Mouse (Mus musculus): ENCODE results near the gene B3gnt2.

The B3gnt2 gene

GRCm38 (mm10) chr11:22733936-22734335, 126.8 kb downstream of the B3gnt2 start:
- no peak for DNase-seq (ENCODE audit: low read depth, low spot score)

- DNase-seq (ENCODE audit: low read depth, low spot score) = no peak
These were observed 127.9 kb downstream of the B3gnt2 start for GRCm38 (mm10) chr11:22732907-22733306.

GRCm38 (mm10) chr11:22723096-22723495, 137.7 kb downstream of the B3gnt2 start:
- no peak for DNase-seq (ENCODE audit: low read depth, low spot score)

- no peak for DNase-seq (ENCODE audit: low read depth, low spot score)
These were observed 140.7 kb downstream of the B3gnt2 start for GRCm38 (mm10) chr11:22720096-22720495.

GRCm38 (mm10) chr11:22719570-22719969, 141.2 kb downstream of the B3gnt2 start:
- no peak for DNase-seq (ENCODE audit: low read depth, low spot score)

GRCm38 (mm10) chr11:22718036-22718435, 142.7 kb downstream of the B3gnt2 start:
- DNase-seq (ENCODE audit: low read depth, low spot score) = no peak

- DNase-seq (ENCODE audit: low read depth, low spot score) = no peak
These were observed 149.4 kb downstream of the B3gnt2 start for GRCm38 (mm10) chr11:22711327-22711726.

- no peak for DNase-seq (ENCODE audit: low read depth, low spot score)
These were observed 150.2 kb downstream of the B3gnt2 start for GRCm38 (mm10) chr11:22710596-22710995.

Data from c-Kit-negative CD71-positive TER-119-positive erythroid progenitor cells, embryonic 14.5 days (primary cell).